Mouse (Mus musculus): ENCODE measurements around the gene Pcdh20.

Pcdh20 gene

DNA sequence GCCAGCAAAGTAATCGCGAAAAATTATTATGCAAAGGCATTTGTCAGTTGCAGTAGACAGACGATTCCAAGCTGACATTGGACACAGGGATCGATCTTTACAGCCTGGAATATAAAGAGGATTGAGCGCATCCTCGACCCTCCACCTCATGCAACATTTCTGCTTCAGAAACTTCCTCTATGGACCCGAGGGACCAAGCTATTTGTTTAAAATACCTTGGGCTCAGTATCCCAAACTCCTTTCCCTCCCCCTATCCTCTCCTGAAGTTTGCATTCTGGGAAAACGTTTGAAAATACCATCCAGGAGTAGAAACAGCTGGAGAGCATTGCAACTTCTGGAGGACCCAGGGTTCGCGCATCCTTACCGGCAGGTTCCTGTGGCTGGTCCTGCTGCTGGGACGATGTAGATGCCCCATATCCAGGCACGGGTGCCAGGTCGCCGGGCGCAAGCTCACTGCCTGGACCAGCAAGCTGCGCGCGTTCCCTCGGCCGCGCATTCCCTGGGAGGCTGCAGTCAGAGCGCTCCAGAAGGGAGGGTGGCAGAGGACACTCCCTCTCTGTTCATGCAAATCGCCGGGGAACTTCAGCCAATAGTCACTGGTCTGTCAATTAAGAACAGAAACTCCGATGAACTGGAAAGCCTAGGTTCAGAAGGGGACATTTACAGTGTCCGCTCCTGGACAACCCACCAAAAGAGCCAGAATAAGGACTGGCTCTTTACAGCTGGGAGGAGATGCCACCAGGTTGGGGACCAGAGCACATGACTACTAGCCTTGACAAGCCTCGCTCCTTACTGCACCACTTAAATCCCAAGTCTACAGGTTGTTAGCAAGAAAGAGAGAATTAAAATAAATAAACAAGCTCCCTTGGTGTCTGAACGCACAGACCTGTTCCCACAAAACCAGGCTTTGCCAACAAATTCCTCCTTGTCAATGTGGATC is at the start of gene Pcdh20:
Gene Pcdh20, minus strand, starts transcription at position 902 of the 940 bp plus-strand sequence.
- DNase-seq (ENCODE audit: low read depth, low spot score), result no peak

DNA sequence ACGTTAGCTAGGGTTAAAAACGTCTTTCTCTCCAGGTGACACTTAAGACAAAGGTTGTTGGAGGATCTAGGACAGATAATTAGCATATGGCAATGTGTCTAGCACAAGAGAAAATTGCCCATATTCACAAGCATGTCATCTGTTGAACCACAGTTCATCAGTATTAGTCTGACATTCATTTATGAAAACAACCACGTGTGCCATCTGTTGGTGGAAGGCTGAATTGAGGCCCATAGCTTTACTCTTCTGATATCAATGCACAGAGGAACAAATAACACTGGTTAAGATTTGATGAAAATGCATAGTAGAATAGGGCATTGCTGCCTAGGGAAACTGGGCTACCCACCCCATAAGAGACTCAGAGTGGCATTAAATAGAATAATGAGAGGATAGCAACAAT is 8.7 kb upstream of the Pcdh20 start:
- DNase-seq (ENCODE audit: low read depth, low spot score), result no peak

DNA sequence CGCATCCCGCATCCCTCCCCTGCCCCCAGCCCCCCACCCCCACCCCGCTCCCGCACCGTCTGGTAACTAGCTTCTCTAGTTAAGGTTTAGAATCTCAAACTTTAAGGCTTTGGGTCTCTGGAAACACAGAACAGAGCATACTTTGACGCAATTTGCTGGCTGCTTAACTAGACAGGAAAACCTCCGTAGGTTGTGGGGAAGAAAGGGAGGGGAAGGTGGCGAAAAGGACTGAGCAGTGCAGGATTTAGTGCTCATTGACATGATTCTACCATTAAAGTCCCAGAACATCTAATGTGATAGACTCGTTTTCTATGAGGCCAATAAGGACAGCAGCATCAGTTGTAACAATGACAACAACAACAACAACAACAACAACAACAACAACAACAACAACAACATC is 1.2 kb downstream of the Pcdh20 start:
- no peak for DNase-seq (ENCODE audit: low read depth, low spot score)

DNA sequence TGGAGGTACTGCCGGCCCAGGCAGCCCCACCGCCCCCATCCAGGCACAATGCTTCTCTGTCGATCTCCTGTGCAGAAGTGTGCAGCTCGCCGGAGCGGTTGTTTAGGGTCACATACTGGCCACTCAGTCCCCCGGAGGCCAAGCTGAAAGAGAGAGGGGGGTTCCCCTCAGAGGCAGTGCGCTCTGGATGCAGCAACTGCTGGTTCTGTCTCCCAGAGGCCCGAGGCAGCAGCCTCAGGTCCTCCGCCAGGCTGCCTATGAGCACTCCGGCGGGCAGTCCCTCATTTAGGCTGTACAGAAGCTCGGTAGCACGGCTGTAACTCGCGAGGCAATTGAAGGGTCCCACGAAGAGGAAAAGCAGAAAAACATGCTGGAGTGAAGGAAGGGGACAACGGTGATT is 1.8 kb downstream of the Pcdh20 start:
- DNase-seq (ENCODE audit: low read depth, low spot score), result no peak

DNA sequence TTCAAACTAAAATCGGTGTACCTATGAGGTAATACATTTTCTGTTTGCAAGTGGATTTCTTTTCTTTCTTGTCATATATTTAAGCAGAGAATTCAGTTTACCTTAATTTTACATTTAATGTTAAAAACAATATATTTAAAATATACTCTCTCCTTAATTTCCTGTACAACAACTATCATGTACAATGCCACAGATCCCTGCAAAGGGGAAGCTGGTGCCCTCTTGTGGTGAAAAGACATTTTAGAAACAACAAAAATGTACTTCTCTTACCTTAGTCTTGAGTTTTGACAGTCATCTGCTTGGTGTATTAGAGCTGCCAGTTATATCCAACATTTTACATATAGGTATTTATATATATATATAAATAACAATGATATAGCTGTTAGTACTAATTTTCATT is 4.8 kb downstream of the Pcdh20 start:
- DNase-seq (ENCODE audit: low read depth, low spot score), result no peak

DNA sequence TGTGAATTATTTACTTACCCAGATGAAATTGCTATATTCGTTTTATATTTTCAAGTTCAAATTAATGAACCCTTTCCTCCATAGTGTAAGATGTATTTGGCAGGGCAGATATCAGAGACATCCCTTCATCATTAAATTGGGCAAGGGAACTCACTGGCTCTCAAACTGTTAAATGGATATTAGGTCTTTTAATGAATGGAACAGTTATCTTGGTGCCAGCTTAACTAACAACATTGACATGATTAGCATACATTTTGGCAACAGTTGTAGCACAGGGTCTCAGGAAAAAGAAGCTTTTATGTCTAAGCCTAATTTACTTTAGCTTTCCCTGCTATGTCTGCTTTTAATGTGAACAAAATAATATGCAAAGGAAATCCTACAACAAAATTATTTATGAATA is 6.8 kb downstream of the Pcdh20 start:
- no peak for DNase-seq (ENCODE audit: low read depth, low spot score)

DNA sequence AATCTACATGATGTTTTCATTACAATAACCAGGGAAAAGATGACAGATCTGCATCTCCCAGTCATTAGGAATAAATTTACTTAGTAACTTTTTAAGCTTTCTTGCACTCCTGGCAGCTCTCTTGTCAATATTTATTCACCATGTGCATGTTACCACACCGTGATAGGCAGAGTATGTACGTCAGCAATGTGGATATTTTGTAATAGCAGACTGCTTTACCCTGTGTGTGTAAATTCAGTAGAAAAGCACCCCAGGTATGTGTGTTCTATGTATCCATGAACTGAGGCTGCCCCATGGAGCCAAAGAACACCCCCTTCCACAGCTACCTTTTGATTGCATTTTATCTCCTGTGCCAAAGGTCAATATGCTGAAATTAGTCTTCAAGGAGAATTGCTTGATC is 7.8 kb downstream of the Pcdh20 start:
- no peak for DNase-seq (ENCODE audit: low read depth, low spot score)

DNA sequence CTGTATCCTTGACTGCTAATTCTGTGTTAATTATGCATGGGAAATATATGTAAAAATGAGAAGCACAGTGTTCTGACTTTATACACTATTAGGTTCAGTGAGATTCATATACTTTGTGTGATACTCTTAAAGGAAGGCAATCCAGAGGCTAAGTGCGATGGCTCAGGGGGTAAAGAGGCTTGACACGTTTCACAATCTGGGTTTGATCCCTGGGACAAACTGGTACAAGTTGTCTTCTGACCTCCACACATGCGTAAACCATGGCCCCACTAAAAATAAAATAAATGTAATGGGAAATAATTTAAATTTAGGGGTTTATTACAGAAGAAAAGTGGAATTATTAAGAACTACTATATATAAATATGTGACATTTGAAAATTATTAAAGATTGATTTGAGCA is 8.3 kb downstream of the Pcdh20 start:
- no peak for DNase-seq (ENCODE audit: low read depth, low spot score)

DNA sequence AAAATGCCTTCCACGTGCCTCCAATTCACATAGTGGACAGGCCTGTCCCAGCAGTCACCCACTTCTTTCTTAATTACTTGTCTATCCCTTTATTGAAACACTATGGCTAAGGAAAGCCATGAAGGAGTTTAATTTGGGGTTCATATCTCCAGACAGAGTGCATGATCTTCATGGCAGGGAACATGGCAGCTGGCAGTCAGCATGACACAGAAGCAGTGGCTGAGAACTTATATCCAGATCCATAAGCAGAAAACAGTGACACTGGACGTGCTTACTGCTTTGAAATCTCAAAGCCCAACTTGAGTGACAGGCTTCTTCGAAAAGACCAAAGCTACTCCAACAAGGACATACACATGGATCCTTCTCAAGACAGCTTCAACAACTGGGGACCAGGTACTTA is 10.5 kb downstream of the Pcdh20 start:
- DNase-seq (ENCODE audit: low read depth, low spot score), result no peak

DNA sequence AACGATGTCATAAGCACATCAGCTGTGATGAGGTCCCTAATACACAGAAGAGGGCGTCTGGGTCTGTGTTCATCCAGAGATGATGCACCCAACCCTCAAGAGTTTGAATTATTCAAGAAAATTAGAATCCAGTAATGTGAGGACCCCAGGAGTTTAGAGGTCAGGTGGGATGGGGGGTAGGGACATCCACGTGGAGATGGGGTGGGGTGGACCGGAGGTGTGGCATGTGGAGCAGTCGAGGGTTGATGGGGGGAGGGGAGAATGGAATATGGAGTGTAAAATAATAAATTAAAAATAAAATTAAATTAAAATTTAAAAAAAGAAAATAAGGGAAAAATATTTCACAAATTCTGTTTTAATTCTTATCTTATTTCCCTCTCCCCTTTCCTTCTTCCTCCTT is 27.9 kb downstream of the Pcdh20 start:
- DNase-seq (ENCODE audit: low read depth, low spot score), result no peak

DNA sequence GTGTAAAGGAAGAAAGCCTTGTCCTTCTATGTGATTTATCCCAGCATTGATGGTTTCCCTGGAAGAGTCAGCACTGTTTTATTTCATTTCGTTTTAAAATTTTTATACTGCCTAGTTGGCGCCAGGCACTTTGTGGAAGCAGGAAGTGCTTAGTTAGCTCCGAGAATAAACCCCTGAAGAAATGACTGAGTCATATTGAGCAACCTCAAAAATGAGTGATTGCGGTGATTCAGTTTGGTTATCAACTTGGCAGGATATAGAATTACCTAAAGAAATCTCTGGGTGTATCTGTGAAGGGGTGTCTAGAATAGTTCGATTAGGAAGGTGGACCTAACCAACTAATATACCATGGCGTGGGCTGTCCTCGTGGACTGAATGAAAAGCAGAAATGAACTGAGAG is 41.8 kb downstream of the Pcdh20 start:
- DNase-seq (ENCODE audit: low read depth, low spot score), result no peak

DNA sequence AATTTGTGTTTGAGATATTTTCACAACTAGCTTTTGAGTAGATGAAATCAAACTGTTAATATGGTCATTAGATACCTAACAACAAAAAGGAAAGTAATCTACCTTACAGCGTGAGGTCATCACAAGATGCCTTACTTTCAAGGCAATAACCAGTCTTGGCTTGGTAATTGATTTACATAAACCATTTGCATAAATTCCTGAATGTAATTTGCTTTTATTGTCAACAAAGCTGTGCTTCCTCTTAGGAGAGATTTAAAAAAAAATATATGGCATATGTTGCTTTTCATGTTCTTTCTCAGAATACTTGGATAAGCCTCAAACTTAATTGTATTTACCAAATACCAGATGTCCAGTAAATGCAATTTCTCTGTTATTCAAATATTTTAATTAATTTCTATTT is 43.8 kb downstream of the Pcdh20 start:
- DNase-seq (ENCODE audit: low read depth, low spot score), result no peak
